Mouse (Mus musculus): Measurements from ENCODE around the gene Vat1l.

- no peak for TF ChIP-seq EP300 (IDR thresholded peaks at IDR 0.05; ENCODE audit: low read depth in 1 of 2, low read length in 2 of 2)
- TF ChIP-seq E2F4 (IDR thresholded peaks at IDR 0.05; ENCODE audit: borderline replicate concordance, low read depth, low read length), result no peak
- no peak for TF ChIP-seq ETS1 (IDR thresholded peaks at IDR 0.05; ENCODE audit: low read depth, low read length)
- TF ChIP-seq CTCF (IDR thresholded peaks at IDR 0.05 in 2 of 3, conservative IDR thresholded peaks at IDR 0.05 in 1 of 3; ENCODE audit: control insufficient read depth in 1 of 3, insufficient read depth in 1 of 3, low read depth in 2 of 3, low read length in 3 of 3, poor library complexity in 1 of 3, severe bottlenecking in 1 of 3), result no peak
Measured at GRCm38 (mm10) chr8:114158586-114158985, 46.8 kb upstream of the Vat1l start.
